Mouse (Mus musculus) left cerebral cortex, postnatal 4 days (tissue): ENCODE data around the gene Smad3. TPM values are rescaled to one million over a fixed set of nuclear protein-coding genes. Genes with fewer than 3 reads are reported as not detected.

ENCODE experiments used
- DNase-seq: peaks from one replicate; pipeline ENCODE4 v3.0.0-alpha.2; 2022
- intact Hi-C: fragments of 180-260 bp; cut with DNase I; formaldehyde crosslinking; loops from one replicate; pipeline ENCODE4 v1.15.1; 2025
- total RNA-seq, 2 experiments: library from RNA; stranded (reverse); gene quantifications; 2 replicates each; pipeline ENCODE4 v1.2.3; 2021

Smad3 gene
- total RNA-seq, 2 experiments from 2014 or later, result 16.0 to 20.4 TPM

DNA sequence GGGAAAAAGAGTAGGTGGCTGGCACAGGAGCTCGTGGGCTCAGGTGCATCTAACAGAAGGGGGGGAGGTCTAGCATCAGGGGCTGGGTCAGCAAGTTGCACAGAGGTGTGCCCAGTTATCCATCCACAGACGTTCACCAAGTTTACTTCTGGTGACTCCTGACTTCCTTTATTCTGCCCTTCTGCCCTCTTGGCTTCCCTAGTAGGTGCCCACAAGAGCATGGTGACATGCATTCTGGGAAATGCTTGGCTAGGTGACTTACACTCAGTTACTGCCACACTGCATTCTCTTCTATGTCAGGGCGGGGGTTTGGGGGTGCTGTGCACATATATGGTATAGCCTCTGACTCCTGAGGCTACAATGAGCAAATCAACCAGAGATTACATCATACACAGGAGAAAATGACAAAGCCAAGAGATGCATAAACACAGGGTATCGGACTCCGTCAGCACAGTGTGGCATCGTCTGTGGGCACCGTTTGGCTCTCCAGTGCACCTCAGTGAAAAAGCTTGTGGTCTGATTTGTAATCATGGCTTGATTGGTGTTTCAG, 54.5 kb downstream of the Smad3 start:
- no peak for DNase-seq
- intact Hi-C loops, result no loop called here

GRCm38 (mm10) chr9:63702502-63703013, 55.2 kb downstream of the Smad3 start:
- peak; percentile 32 for DNase-seq
- intact Hi-C loops, result no loop called here

GRCm38 (mm10) chr9:63701957-63702309, 55.9 kb downstream of the Smad3 start:
- intact Hi-C loops, result no loop called here
- no peak for DNase-seq

- intact Hi-C loops, result no loop called here
- DNase-seq, result peak; percentile 32
Measured at GRCm38 (mm10) chr9:63701258-63701956, 56.4 kb downstream of the Smad3 start.

DNA sequence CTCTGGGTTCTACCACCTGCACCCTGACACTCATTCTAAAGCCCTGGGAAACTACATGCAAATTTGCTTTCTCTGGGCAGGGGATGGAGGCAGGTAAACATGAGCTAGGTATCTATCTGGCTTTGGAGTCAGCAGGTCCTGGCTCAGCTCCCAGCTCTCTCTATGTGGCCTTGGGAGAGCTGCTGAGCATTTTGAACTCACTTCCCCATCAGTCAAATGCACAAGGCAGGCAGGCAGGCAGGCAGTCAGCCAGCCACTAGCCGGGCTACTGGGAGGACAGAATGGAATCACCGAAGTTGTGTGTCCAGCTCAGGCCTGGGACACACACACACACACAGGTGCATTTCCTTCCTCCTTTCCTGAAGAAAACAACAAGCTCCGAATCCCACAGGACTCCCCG, 58.6 kb downstream of the Smad3 start:
- intact Hi-C loops, result no loop called here
- no peak for DNase-seq

DNA sequence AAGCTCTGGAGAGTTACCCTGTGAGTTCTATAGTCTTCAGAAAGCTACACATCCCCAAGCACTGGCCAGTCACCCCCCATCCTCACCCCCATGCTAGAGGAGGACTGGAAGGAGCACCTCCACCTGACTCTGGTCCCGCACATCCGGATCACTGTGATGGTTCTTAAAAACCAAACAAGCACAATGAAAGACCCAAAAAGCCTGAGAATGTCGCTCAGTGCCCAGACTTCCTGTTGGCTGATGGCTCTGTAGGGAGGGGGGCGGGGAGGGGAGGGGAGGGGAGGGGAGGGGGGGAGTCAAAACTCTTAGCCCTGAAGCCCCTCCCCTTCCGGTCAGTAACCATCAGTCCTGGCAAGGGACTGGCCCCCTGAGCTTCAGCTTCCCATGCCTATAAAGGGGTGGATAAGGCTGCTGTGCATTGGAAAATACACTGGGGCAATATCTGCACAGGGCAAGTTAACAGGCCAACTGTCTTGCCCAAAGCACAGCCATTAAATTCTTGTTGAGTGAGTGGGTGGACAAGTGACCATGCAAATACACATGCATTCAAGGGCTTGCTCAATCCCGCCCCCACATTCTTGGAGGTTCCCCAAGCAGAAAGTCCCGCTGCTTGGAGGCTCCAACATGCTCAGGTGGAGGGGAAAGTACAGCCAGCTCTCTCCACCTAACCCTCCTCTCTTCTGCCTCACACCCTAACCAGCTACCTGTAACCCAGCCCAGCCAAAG, 59.3 kb downstream of the Smad3 start:
- intact Hi-C loops, result no loop called here
- no peak for DNase-seq

GRCm38 (mm10) chr9:63697606-63698005, 60.2 kb downstream of the Smad3 start:
- no peak for DNase-seq
- intact Hi-C loops, result no loop called here

DNA sequence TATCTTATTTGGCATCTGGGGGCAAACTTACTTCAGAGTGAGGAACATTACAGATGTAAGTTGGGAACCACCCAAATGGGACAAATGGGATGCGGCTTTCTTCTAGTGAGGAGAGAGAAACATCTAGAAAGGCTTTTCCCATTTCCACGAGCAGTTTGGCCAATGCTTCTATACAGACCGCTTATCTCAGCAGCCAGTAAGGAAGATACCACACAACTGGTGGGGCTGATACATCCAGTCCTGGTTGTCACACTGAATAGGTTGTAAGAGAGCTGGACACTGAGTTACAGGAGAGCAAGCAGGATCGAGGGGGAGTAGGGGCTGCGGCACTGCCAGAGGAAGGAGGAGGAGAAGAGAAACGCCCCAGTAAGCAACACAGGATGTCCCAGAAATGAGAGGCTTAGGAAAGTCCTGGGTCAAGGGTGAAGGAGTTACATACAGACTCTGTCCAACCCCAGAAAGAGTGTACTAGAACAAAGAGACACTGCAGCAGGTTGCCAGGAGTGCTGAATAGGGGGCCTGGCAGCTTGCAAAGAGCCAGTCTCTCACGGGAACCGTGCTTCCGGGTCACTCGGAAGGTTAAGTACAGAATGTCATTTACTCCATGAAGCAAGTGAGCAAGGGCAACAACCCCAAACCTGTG, 61.2 kb downstream of the Smad3 start:
- intact Hi-C loops, result no loop called here

GRCm38 (mm10) chr9:63691960-63692359, 65.8 kb downstream of the Smad3 start:
- no peak for DNase-seq
- intact Hi-C loops, result no loop called here

More for the DNA sequence above, 61.2 kb downstream of the Smad3 start:
- DNase-seq, result no peak

DNA sequence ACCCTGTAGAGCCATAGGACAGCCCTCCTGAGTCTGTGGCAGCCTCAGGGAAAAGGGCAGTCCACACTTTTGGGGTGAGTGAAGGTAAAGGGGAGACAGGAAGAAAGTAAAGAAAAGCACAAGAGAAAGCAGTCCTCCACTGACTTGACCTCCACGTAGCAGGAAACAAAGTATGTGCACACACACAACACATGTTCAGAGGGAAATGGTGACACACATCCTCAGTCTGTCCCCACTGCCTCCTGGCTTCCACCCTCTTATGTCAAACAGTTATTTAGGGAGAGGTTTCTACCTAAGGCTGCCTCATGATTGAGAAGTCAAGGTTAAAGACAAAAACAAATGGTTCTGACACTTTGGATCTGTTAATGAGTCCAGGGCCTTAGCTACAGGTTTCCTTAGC, 67.3 kb downstream of the Smad3 start:
- DNase-seq, result no peak
- intact Hi-C loops, result no loop called here

GRCm38 (mm10) chr9:63687413-63688015, 70.3 kb downstream of the Smad3 start:
- no peak for DNase-seq
- intact Hi-C loops, result no loop called here

DNA sequence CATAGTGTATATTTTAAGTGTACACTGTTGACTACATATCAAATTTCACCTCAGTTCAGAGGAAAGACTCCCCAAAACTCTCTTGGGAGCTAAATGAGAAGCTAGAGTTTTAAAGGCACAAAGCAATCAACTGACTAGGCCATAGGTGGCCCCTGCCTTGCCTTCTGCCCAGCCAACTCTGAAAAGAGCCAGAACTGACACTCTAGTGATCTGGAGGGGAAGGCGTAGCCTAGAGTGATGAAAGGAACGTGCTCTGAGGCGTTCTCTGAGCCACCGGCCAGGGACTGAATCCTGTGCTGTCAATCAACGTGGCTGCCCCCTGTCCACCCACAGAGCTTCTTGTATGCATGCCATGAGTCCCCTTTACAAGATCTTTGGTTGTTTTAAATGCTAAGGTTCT, 72.4 kb downstream of the Smad3 start:
- intact Hi-C loops, result no loop called here
- no peak for DNase-seq

- intact Hi-C loops, result no loop called here
- DNase-seq, result no peak
Measured at GRCm38 (mm10) chr9:63684277-63684676, 73.5 kb downstream of the Smad3 start.

- intact Hi-C loops, result no loop called here
Measured at GRCm38 (mm10) chr9:63682943-63683342, 74.9 kb downstream of the Smad3 start.

DNA sequence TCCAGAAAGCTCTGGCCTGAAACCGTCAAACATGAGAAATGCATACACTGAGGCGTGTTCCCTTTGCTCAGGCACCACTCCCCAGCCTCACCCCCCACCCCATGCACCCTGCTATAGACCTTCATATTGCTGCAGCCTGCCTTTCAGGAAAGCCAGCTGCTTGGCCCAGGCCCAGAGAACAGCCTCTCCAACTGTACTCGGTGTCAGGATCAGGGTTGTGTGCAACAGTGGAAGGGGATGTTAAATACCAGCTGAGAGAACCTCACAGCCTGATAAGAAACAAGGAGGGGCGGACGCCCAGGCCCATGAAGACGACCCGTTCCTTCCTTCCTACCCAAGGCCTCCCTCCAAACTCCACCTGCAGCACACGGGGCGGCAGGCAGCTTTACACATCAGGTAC, 75.5 kb downstream of the Smad3 start:
- intact Hi-C loops, result no loop called here
- DNase-seq, result no peak

More at GRCm38 (mm10) chr9:63682943-63683342, 74.9 kb downstream of the Smad3 start:
- DNase-seq, result no peak

DNA sequence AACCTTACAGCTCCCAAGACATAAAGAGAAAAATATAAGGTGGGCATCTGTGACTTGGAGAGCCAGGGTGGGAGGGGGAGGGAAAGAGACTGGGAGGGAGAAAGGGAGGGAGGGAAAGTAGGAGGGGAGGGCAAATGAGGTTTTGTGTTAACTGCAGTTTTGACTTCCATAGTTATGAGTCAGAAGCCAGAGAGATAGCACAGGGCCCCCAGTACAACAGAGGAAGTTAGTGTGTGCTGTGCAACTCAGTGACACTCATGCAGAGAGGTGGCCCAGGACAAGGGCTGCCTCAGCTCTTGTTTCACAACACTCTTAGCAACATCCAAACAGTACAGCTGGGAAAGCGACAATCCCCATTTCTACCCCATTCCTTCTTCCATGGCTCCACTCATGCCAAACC, 79.7 kb downstream of the Smad3 start:
- no peak for DNase-seq
- intact Hi-C loops, result no loop called here

DNA sequence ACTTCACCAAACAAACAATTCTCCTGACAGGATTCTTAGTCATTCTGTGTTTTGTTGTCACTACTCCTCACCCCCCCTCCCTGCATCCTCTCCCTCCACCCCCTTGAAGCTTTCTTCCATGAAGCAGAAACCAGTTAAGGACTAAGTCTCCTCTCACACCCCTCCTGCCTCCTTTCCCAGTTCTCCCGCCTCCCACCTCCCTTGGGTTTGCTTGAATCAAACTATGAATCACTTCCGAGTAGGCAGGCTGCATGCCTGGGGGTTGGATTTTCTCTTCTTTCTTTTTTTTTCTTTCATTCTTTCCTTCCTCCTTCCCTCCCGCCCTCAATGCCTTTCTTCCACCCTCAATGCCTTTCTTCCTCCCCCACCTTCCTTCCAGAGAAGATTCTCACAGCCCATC, 80.2 kb downstream of the Smad3 start:
- intact Hi-C loops, result no loop called here
- no peak for DNase-seq

- intact Hi-C loops, result no loop called here
Measured at GRCm38 (mm10) chr9:63674613-63675012, 83.2 kb downstream of the Smad3 start.

GRCm38 (mm10) chr9:63673494-63673805, 84.3 kb downstream of the Smad3 start:
- intact Hi-C loops, result no loop called here
- DNase-seq, result no peak

More at GRCm38 (mm10) chr9:63674613-63675012, 83.2 kb downstream of the Smad3 start:
- no peak for DNase-seq

GRCm38 (mm10) chr9:63672797-63673493, 84.8 kb downstream of the Smad3 start:
- DNase-seq, result no peak
- intact Hi-C loops, result no loop called here

GRCm38 (mm10) chr9:63669816-63670215, 88.0 kb downstream of the Smad3 start:
- intact Hi-C loops, result no loop called here

More at GRCm38 (mm10) chr9:63669816-63670215, 88.0 kb downstream of the Smad3 start:
- no peak for DNase-seq
